8 mouse cellular contexts compared by ENCODE assay signal in the genomic region with DNA sequence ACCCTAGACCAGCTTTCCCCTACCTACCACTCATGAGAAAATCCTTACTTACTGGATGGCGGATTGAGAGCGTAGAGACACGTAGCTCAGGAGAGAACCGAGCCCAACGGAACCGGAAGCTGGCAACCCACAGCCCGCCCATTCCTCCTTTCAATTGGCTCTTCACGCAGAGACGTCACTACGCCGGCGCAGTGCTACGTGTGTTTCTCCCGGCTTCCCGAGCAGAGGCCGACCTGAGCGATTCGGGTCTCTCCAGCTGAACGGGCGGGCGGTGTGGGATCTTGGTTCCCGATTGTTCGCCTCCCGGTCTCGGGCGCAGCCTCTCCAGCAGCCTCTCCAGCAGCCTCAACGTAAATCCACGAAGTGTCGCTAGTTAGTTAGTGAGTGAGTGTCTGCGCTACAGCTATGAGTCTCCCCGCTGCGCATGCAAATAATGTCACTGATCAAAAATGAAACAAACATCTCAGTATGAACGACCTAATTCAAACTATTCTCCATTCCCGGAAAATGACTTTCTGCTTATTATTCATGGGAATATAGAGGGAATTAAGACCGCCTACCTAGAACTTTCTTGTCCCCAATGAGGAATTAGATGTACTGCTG. TPM values are rescaled to one million over a fixed set of nuclear protein-coding genes. Genes with fewer than 3 reads are reported as not detected.
DNase-seq lines count a peak whose midpoint lies in the region; ATAC-seq lines count a peak whose summit lies in the region.

A gene (minus strand): TSS at position 433 of the 603 bp plus-strand sequence.

- no peaks in the 10 kb centered on the region for H3K9me3 ChIP-seq in hindbrain, embryonic 15.5 days

- peaks cover 24% of the 10 kb centered on the region for H3K36me3 ChIP-seq in hindbrain, embryonic 15.5 days

- peak within 1 kb of the TSS; percentile 100 for H3K9ac ChIP-seq in hindbrain, embryonic 15.5 days

- no peaks in the 10 kb centered on the region for H3K27me3 ChIP-seq in hindbrain, embryonic 15.5 days

- H3K4me1 ChIP-seq in hindbrain, embryonic 15.5 days (replicated peaks): peaks cover 19% of the 10 kb centered on the region

- peak; percentile 100 for ATAC-seq in hindbrain, embryonic 15.5 days (ENCODE audit: low FRiP score, low read depth)

- H3K4me3 ChIP-seq in hindbrain, embryonic 15.5 days: peak within 1 kb of the TSS; percentile 98

- peak within 1 kb of the TSS; percentile 85 for H3K4me2 ChIP-seq in hindbrain, embryonic 15.5 days

- under 1% methylated on average over 35 of the region's 35 CpGs for WGBS in hindbrain, embryonic 15.5 days

- peak; percentile 91 for DNase-seq in T-cell, adult 2 months (ENCODE audit: low spot score)
- peak; percentile 91 to 94 for DNase-seq in cerebellum, postnatal 36 days
- DNase-seq in frontal cortex, postnatal 36 days (ENCODE audit: low spot score in 2 of 2): peak; percentile 92 to 96
- DNase-seq in left cerebral cortex, adult 11 months (ENCODE audit: low spot score): peak; percentile 90
- peak; percentile 94 for DNase-seq in lung, postnatal 4 days
- peak; percentile 88 for DNase-seq in retina, postnatal 7 days (ENCODE audit: low read depth, low spot score)
- peak; percentile 82 for DNase-seq in urinary bladder, adult 2 months (ENCODE audit: low spot score)

- H3K27ac ChIP-seq in hindbrain, embryonic 15.5 days (replicated peaks): peak within 1 kb of the TSS; percentile 95

RNA-seq across cellular contexts. Expression of the gene that starts here (rescaled TPM):
- polyA plus RNA-seq in hindbrain, embryonic 15.5 days (2015; fragmentation: Nextera tagmentation; extraction: Ambion mirVana): 30.1 and 34.6 TPM in 2 replicates
- 28.7 and 42.1 TPM in 2 replicates for polyA plus RNA-seq in urinary bladder, adult 2 months (2012; rRNA removed)

Comparison
In these comparisons a context has a peak if more than half of its experiments do, and no peak if none do; other contexts are left out.
1. Peak in every context shown above with its lines: DNase-seq, ATAC-seq, H3K4me3 ChIP-seq and H3K27ac ChIP-seq.